Mouse (Mus musculus) adrenal gland, adult 18-20 months (tissue): ENCODE measurements around the gene Celsr1. TPM values are rescaled to one million over a fixed set of nuclear protein-coding genes. Genes with fewer than 3 reads are reported as not detected.

Experiments used
- total RNA-seq, 2 experiments: library from RNA; stranded (reverse); gene quantifications; 1 replicate in 1 of 2; 2 replicates in 1 of 2; pipeline ENCODE4 v1.2.3; 2021

The Celsr1 gene
- total RNA-seq, 2 experiments from 2014 or later, result 2.9 to 3.7 TPM

Other genes starting within 250 kb of the Celsr1 start
- 10 to 100 TPM; 18.8 to 26.6 TPM for gene Cdpf1, start 222.1 kb downstream of the Celsr1 start, total RNA-seq
- gene Pkdrej, start 212.0 kb downstream of the Celsr1 start, total RNA-seq, result under 1 TPM; 0.16 to 0.23 TPM
- 10 to 100 TPM; 16.2 to 18.7 TPM for gene Ttc38, start 201.5 kb downstream of the Celsr1 start, total RNA-seq
- under 1 TPM; 0.58 to 0.70 TPM for gene Gtse1, start 174.0 kb downstream of the Celsr1 start, total RNA-seq
- 10 to 100 TPM; 25.0 to 32.7 TPM for gene Trmu, start 154.5 kb downstream of the Celsr1 start, total RNA-seq
- 10 to 100 TPM; 12.7 to 14.6 TPM for gene Gramd4, start 23.9 kb upstream of the Celsr1 start, total RNA-seq
- 10 to 100 TPM; 40.6 to 68.6 TPM for gene Cerk, start 152.4 kb upstream of the Celsr1 start, total RNA-seq
- 10 to 100 TPM; 28.2 to 29.1 TPM for gene Tbc1d22a, start 180.7 kb upstream of the Celsr1 start, total RNA-seq